Mouse (Mus musculus) stomach, postnatal 0 days (tissue): ENCODE data around the gene Mcoln1. TPM values are rescaled to one million over a fixed set of nuclear protein-coding genes. Genes with fewer than 3 reads are reported as not detected.

Source experiments
- ATAC-seq: fragments of 200-750 bp; cut with Nextera tagmentation; 2 replicates; pipeline ENCODE4 v1.8.0; 2017; ENCODE audit not compliant: low FRiP score, low TSS enrichment
- DNase-seq: peaks from one replicate; pipeline ENCODE4 v3.0.0-alpha.2; 2016; ENCODE audit warnings: low spot score
- H3K27ac ChIP-seq: fragments of 300-500 bp; sonication (generic); replicated peaks from 2 replicates; pipeline ENCODE4 v1.5.1; 2014; ENCODE audit warnings: mild to moderate bottlenecking, control low read depth
- H3K27me3 ChIP-seq: fragments of 300-500 bp; sonication (generic); 2 replicates; pipeline ENCODE4 v1.6.1; 2014; ENCODE audit warnings: low read length; ENCODE audit not compliant: control insufficient read depth, insufficient read depth
- H3K36me3 ChIP-seq: fragments of 300-500 bp; sonication (generic); 2 replicates; pipeline ENCODE4 v1.6.1; 2014; ENCODE audit warnings: low read length, mixed read lengths; ENCODE audit not compliant: control insufficient read depth, insufficient read depth
- H3K4me1 ChIP-seq: fragments of 300-500 bp; sonication (generic); replicated peaks from 2 replicates; pipeline ENCODE4 v1.6.1; 2014; ENCODE audit warnings: antibody characterized with exemption; ENCODE audit not compliant: control insufficient read depth, insufficient read depth
- H3K4me2 ChIP-seq: fragments of 300-500 bp; sonication (generic); replicated peaks from 2 replicates; pipeline ENCODE4 v1.6.1; 2014; ENCODE audit warnings: low read depth, mild to moderate bottlenecking, control low read depth, moderate library complexity
- H3K4me3 ChIP-seq: fragments of 300-500 bp; sonication (generic); 2 replicates; pipeline ENCODE4 v1.5.1; 2014; ENCODE audit warnings: low read depth, low read length, control low read depth
- H3K9ac ChIP-seq: fragments of 300-500 bp; sonication (generic); 2 replicates; pipeline ENCODE4 v1.6.1; 2014; ENCODE audit warnings: mild to moderate bottlenecking, low read length, control low read depth, mixed read lengths
- H3K9me3 ChIP-seq: fragments of 300-500 bp; sonication (generic); 2 replicates; pipeline ENCODE4 v1.6.1; 2016; ENCODE audit warnings: low read length; ENCODE audit not compliant: control insufficient read depth
- CTCF ChIP-seq: IDR thresholded peaks from 2 replicates; pipeline ENCODE4 v1.5.1; 2016; ENCODE audit warnings: antibody characterized with exemption, low read depth, mild to moderate bottlenecking, moderate library complexity
- EP300 ChIP-seq: optimal IDR thresholded peaks from 2 replicates; pipeline ENCODE3; 2016; ENCODE audit warnings: antibody characterized with exemption
- WGBS: fragments of 180-500 bp; shearing (Covaris S2); extraction: QIAGEN DNeasy Blood & Tissue Kit; methylation state at CpG from one replicate; pipeline ENCODE4 v1.1.7; 2014; 5-methylcytosine and 5-hydroxymethylcytosine counted together
- polyA plus RNA-seq: library from polyadenylated mRNA; unstranded; fragments of >200 nt; fragmentation: Nextera tagmentation; extraction: Ambion mirVana; gene quantifications from 2 replicates; pipeline ENCODE4 v1.2.1, GENCODE M21; 2015

Mcoln1 gene
- polyA plus RNA-seq, 1 experiment from 2014 or later = 24.7 TPM

- peak; percentile 54 for DNase-seq
- ATAC-seq = peak; percentile 38
Observed at GRCm38 (mm10) chr8:3515771-3516417, 15.6 kb downstream of the Mcoln1 start.

GRCm38 (mm10) chr8:3516450-3517116 is 16.3 kb downstream of the Mcoln1 start:
- WGBS = under 1% methylated on average over 36 of the region's 36 CpGs
- Histone ChIP-seq H3K4me3 (peak overlapping the region; percentile 59), H3K9ac (peak overlapping the region; percentile 69), H3K36me3 (peaks cover 3% of the 10 kb centered on the region; the same call in 1 of the 2 replicates), H3K27ac (peak overlapping the region; percentile 76), H3K4me1 (0 out of 2 replicates have a peak, but pooled peaks cover 3% of the 10 kb centered on the region), H3K9me3 (no peaks in the 10 kb centered on the region), H3K4me2 (peak overlapping the region; percentile 96), H3K27me3 (no peaks in the 10 kb centered on the region)
- DNase-seq = peak; percentile 94
- ATAC-seq = peak; percentile 87
- no peak for TF ChIP-seq CTCF
- TF ChIP-seq EP300 = no peak

More at GRCm38 (mm10) chr8:3515771-3516417, 15.6 kb downstream of the Mcoln1 start:
- TF ChIP-seq EP300 = no peak
- no peak for TF ChIP-seq CTCF
- under 1% methylated on average over 25 of the region's 25 CpGs for WGBS
- peaks cover 8% of the 10 kb centered on the region; the same call in 1 of the 2 replicates for H3K36me3 ChIP-seq
- H3K9me3 ChIP-seq = no peaks in the 10 kb centered on the region
- no peaks in the 10 kb centered on the region for H3K27me3 ChIP-seq
- H3K27ac ChIP-seq = peak overlapping the region; percentile 76
- peak overlapping the region; percentile 59 for H3K4me3 ChIP-seq
- peak overlapping the region; percentile 96 for H3K4me2 ChIP-seq
- H3K4me1 ChIP-seq = 0 out of 2 replicates have a peak, but pooled peaks cover 3% of the 10 kb centered on the region
- H3K9ac ChIP-seq = peak overlapping the region; percentile 61

- H3K9ac ChIP-seq = peak overlapping the region; percentile 69
- TF ChIP-seq CTCF = no peak
- no peak for TF ChIP-seq EP300
- 6% methylated on average over 16 of the region's 16 CpGs for WGBS
- H3K4me1 ChIP-seq = 0 out of 2 replicates have a peak, but pooled peaks cover 3% of the 10 kb centered on the region
- H3K9me3 ChIP-seq = no peaks in the 10 kb centered on the region
- DNase-seq = no peak
- peak overlapping the region; percentile 96 for H3K4me2 ChIP-seq
- ATAC-seq = no peak; the same call in 1 of the 2 replicates
- H3K27ac ChIP-seq = peak overlapping the region; percentile 53
- H3K36me3 ChIP-seq = peaks cover 4% of the 10 kb centered on the region; the same call in 1 of the 2 replicates
- H3K27me3 ChIP-seq = no peaks in the 10 kb centered on the region
- peak overlapping the region; percentile 59 for H3K4me3 ChIP-seq
Observed at GRCm38 (mm10) chr8:3517117-3517495, 16.8 kb downstream of the Mcoln1 start.

GRCm38 (mm10) chr8:3522007-3522697 is 21.9 kb downstream of the Mcoln1 start:
- Histone ChIP-seq H3K27me3 (no peaks in the 10 kb centered on the region), H3K9me3 (no peaks in the 10 kb centered on the region), H3K9ac (no peak overlapping the region), H3K4me2 (no peak overlapping the region), H3K27ac (no peak overlapping the region), H3K36me3 (peaks cover 19% of the 10 kb centered on the region), H3K4me1 (0 out of 2 replicates have a peak, but pooled peaks cover under 1% of the 10 kb centered on the region), H3K4me3 (no peak overlapping the region)
- ATAC-seq = 0 out of 2 replicates have a peak, but pooled peaks have one; percentile 17
- DNase-seq = no peak
- TF ChIP-seq CTCF = no peak
- TF ChIP-seq EP300 = no peak
- WGBS = 90% methylated on average over 13 of the region's 13 CpGs

GRCm38 (mm10) chr8:3530816-3531215 is 30.6 kb downstream of the Mcoln1 start:
- TF ChIP-seq CTCF (no peak), EP300 (no peak)
- Histone ChIP-seq H3K9ac (no peak overlapping the region), H3K4me2 (no peak overlapping the region), H3K27me3 (no peaks in the 10 kb centered on the region), H3K4me3 (no peak overlapping the region), H3K4me1 (no peaks in the 10 kb centered on the region), H3K36me3 (peaks cover 8% of the 10 kb centered on the region), H3K27ac (no peak overlapping the region), H3K9me3 (no peaks in the 10 kb centered on the region)
- ATAC-seq (no peak), DNase-seq (no peak)
- WGBS = 89% methylated on average over 5 of the region's 5 CpGs
